Mouse (Mus musculus) heart, embryonic 16.5 days (tissue): ENCODE measurements around the gene Polh. TPM values are rescaled to one million over a fixed set of nuclear protein-coding genes. Genes with fewer than 3 reads are reported as not detected.
A peak's percentile ranks its signal among the peaks of the same experiment; 100 is the strongest.

Source experiments
- ATAC-seq: fragments of 200-750 bp; cut with Nextera tagmentation; replicated peaks from 2 replicates; pipeline ENCODE4 v1.8.0; 2017; ENCODE audit warnings: moderate number of reproducible peaks; ENCODE audit not compliant: insufficient read depth, low FRiP score; ENCODE audit errors: extremely low read depth
- H3K27ac ChIP-seq: fragments of 300-500 bp; sonication (generic); 2 replicates; pipeline ENCODE4 v1.5.1; 2014; ENCODE audit warnings: mild to moderate bottlenecking, low read length, control low read depth, moderate library complexity
- H3K27me3 ChIP-seq: fragments of 300-500 bp; sonication (generic); 2 replicates; pipeline ENCODE4 v1.6.1; 2014; ENCODE audit warnings: low read length, mixed read lengths; ENCODE audit not compliant: control insufficient read depth, insufficient read depth
- H3K36me3 ChIP-seq: fragments of 300-500 bp; sonication (generic); 2 replicates; pipeline ENCODE4 v1.6.1; 2014; ENCODE audit not compliant: control insufficient read depth, insufficient read depth
- H3K4me1 ChIP-seq: fragments of 300-500 bp; sonication (generic); 2 replicates; pipeline ENCODE4 v1.6.1; 2014; ENCODE audit warnings: low read length, mixed read lengths; ENCODE audit not compliant: control insufficient read depth, insufficient read depth
- H3K4me2 ChIP-seq: fragments of 300-500 bp; sonication (generic); 2 replicates; pipeline ENCODE4 v1.6.1; 2014; ENCODE audit warnings: low read depth, mild to moderate bottlenecking, control low read depth, low read length
- H3K4me3 ChIP-seq: fragments of 300-500 bp; sonication (generic); 2 replicates; pipeline ENCODE4 v1.5.1; 2014; ENCODE audit warnings: mild to moderate bottlenecking, control low read depth, low read length
- H3K9ac ChIP-seq: fragments of 300-500 bp; sonication (generic); 2 replicates; pipeline ENCODE4 v1.6.1; 2014; ENCODE audit warnings: low read length, control low read depth
- H3K9me3 ChIP-seq: fragments of 300-500 bp; sonication (generic); replicated peaks from 2 replicates; pipeline ENCODE4 v1.6.1; 2016; ENCODE audit warnings: low read length; ENCODE audit not compliant: control insufficient read depth
- WGBS: fragments of 180-500 bp; shearing (Covaris S2); extraction: QIAGEN DNeasy Blood & Tissue Kit; methylation state at CpG from one replicate; pipeline ENCODE4 v1.1.7; 2014; 5-methylcytosine and 5-hydroxymethylcytosine counted together
- polyA plus RNA-seq: library from polyadenylated mRNA; unstranded; fragments of >200 nt; fragmentation: Nextera tagmentation; extraction: Ambion mirVana; gene quantifications from 2 replicates; pipeline ENCODE4 v1.2.1, GENCODE M21; 2015

The Polh gene
- polyA plus RNA-seq: 11.7 and 13.4 TPM in 2 replicates

GRCm38 (mm10) chr17:46202421-46203071, at the start of gene Polh, which contains the start of gene Xpo5:
TSS of gene Polh (minus strand) at chr17:46202645.
TSS of gene Xpo5 (plus strand) at chr17:46202782.
- no peaks in the 10 kb centered on the region for H3K27me3 ChIP-seq
- H3K4me1 ChIP-seq: peaks cover 30% of the 10 kb centered on the region
- no peaks in the 10 kb centered on the region for H3K9me3 ChIP-seq
- peak within 1 kb of the TSS; percentile 93 for H3K9ac ChIP-seq
- H3K36me3 ChIP-seq: peaks cover 36% of the 10 kb centered on the region
- peak; percentile 94 for ATAC-seq
- H3K4me3 ChIP-seq: peak within 1 kb of the TSS; percentile 95
- H3K27ac ChIP-seq: peak within 1 kb of the TSS; percentile 91
- WGBS: under 1% methylated on average over 66 of the region's 66 CpGs
- H3K4me2 ChIP-seq: peak within 1 kb of the TSS; percentile 92

GRCm38 (mm10) chr17:46251174-46251573, 48.7 kb upstream of the Polh start:
- no peak overlapping the region for H3K9ac ChIP-seq
- H3K27me3 ChIP-seq: peaks cover 16% of the 10 kb centered on the region
- no peak overlapping the region for H3K4me2 ChIP-seq
- ATAC-seq: no peak
- no peak overlapping the region for H3K27ac ChIP-seq
- peaks cover 26% of the 10 kb centered on the region for H3K4me1 ChIP-seq
- H3K36me3 ChIP-seq: peaks cover 23% of the 10 kb centered on the region
- WGBS: 77% methylated on average over 7 of the region's 7 CpGs
- no peak overlapping the region for H3K4me3 ChIP-seq
- no peaks in the 10 kb centered on the region for H3K9me3 ChIP-seq

GRCm38 (mm10) chr17:46248189-46248522, 45.7 kb upstream of the Polh start:
- Histone ChIP-seq H3K4me3 (peak overlapping the region; percentile 85), H3K9ac (peak overlapping the region; percentile 90), H3K27ac (peak overlapping the region; percentile 72), H3K4me1 (peaks cover 21% of the 10 kb centered on the region), H3K36me3 (peaks cover 49% of the 10 kb centered on the region), H3K27me3 (no peaks in the 10 kb centered on the region), H3K9me3 (no peaks in the 10 kb centered on the region), H3K4me2 (peak overlapping the region; percentile 94)
- ATAC-seq: peak; percentile 35; the same call in 1 of the 2 replicates
- under 1% methylated on average over 37 of the region's 37 CpGs for WGBS

- WGBS: under 1% methylated on average over 53 of the region's 53 CpGs
- Histone ChIP-seq H3K4me1 (peaks cover 21% of the 10 kb centered on the region), H3K4me2 (peak within 1 kb of the TSS; percentile 94), H3K27ac (peak within 1 kb of the TSS; percentile 72), H3K9me3 (no peaks in the 10 kb centered on the region), H3K9ac (peak within 1 kb of the TSS; percentile 90), H3K4me3 (peak within 1 kb of the TSS; percentile 85), H3K36me3 (peaks cover 53% of the 10 kb centered on the region), H3K27me3 (no peaks in the 10 kb centered on the region)
- peak; percentile 92 for ATAC-seq
Measured at GRCm38 (mm10) chr17:46247512-46248188, 45.2 kb upstream of the Polh start, which contains the start of the genes Polr1c and Yipf3. TSS of gene Polr1c (minus strand) at chr17:46248054. TSS of gene Yipf3 (plus strand) at chr17:46248080.

- no peak overlapping the region for H3K27ac ChIP-seq
- H3K27me3 ChIP-seq: no peaks in the 10 kb centered on the region
- no peak overlapping the region for H3K9ac ChIP-seq
- 67% methylated on average over 10 of the region's 10 CpGs for WGBS
- ATAC-seq: no peak
- peaks cover 45% of the 10 kb centered on the region for H3K36me3 ChIP-seq
- no peak overlapping the region for H3K4me2 ChIP-seq
- H3K4me3 ChIP-seq: no peak overlapping the region
- peaks cover 20% of the 10 kb centered on the region for H3K4me1 ChIP-seq
- no peaks in the 10 kb centered on the region for H3K9me3 ChIP-seq
Measured at GRCm38 (mm10) chr17:46244579-46244978, 42.1 kb upstream of the Polh start.

GRCm38 (mm10) chr17:46243624-46244023, 41.2 kb upstream of the Polh start:
- Histone ChIP-seq H3K4me3 (no peak overlapping the region), H3K4me1 (peaks cover 13% of the 10 kb centered on the region), H3K9me3 (no peaks in the 10 kb centered on the region), H3K27me3 (no peaks in the 10 kb centered on the region), H3K4me2 (no peak overlapping the region), H3K36me3 (peaks cover 48% of the 10 kb centered on the region), H3K9ac (no peak overlapping the region), H3K27ac (no peak overlapping the region)
- ATAC-seq: no peak
- 87% methylated on average over 2 of the region's 2 CpGs for WGBS

GRCm38 (mm10) chr17:46242993-46243392, 40.5 kb upstream of the Polh start:
- no peak for ATAC-seq
- 85% methylated on average over 4 of the region's 4 CpGs for WGBS
- Histone ChIP-seq H3K36me3 (peaks cover 48% of the 10 kb centered on the region), H3K9ac (no peak overlapping the region), H3K4me3 (no peak overlapping the region), H3K4me1 (peaks cover 12% of the 10 kb centered on the region), H3K27ac (no peak overlapping the region), H3K4me2 (no peak overlapping the region), H3K27me3 (no peaks in the 10 kb centered on the region), H3K9me3 (no peaks in the 10 kb centered on the region)

- Histone ChIP-seq H3K4me1 (peaks cover 11% of the 10 kb centered on the region), H3K36me3 (peaks cover 52% of the 10 kb centered on the region), H3K4me3 (no peak overlapping the region), H3K9me3 (no peaks in the 10 kb centered on the region), H3K27ac (no peak overlapping the region), H3K9ac (no peak overlapping the region), H3K4me2 (no peak overlapping the region), H3K27me3 (no peaks in the 10 kb centered on the region)
- no peak for ATAC-seq
- WGBS: 84% methylated on average over 13 of the region's 13 CpGs
Measured at GRCm38 (mm10) chr17:46242274-46242673, 39.8 kb upstream of the Polh start.

- H3K4me1 ChIP-seq: peaks cover 3% of the 10 kb centered on the region; the same call in 1 of the 2 replicates
- peaks cover 58% of the 10 kb centered on the region for H3K36me3 ChIP-seq
- no peak overlapping the region for H3K4me2 ChIP-seq
- 0 out of 2 replicates have a peak, but pooled peaks cover under 1% of the 10 kb centered on the region for H3K27me3 ChIP-seq
- H3K4me3 ChIP-seq: no peak overlapping the region
- WGBS: 60% methylated on average over 11 of the region's 11 CpGs
- H3K27ac ChIP-seq: no peak overlapping the region
- H3K9me3 ChIP-seq: no peaks in the 10 kb centered on the region
- ATAC-seq: no peak
- H3K9ac ChIP-seq: no peak overlapping the region
Measured at GRCm38 (mm10) chr17:46241471-46241870, 39.0 kb upstream of the Polh start.
